Mouse (Mus musculus) ES-E14 (cell line): ENCODE measurements around the gene Cyp17a1.

Experiments used
- CHD2 ChIP-seq: IDR thresholded peaks from 2 replicates; pipeline ENCODE4 v1.6.1; 2014; ENCODE audit warnings: mild to moderate bottlenecking, low read depth, low read length, inconsistent platforms
- MAFK ChIP-seq: IDR thresholded peaks from 2 replicates; pipeline ENCODE4 v1.6.1; 2014; ENCODE audit warnings: mild to moderate bottlenecking, low read depth, low read length, inconsistent platforms; ENCODE audit not compliant: insufficient read depth
- ZNF384 ChIP-seq: IDR thresholded peaks from 2 replicates; pipeline ENCODE4 v1.6.1; 2012; ENCODE audit warnings: low read depth, low read length, inconsistent platforms

- TF ChIP-seq ZNF384 (no peak), MAFK (no peak), CHD2 (no peak)
Measured at GRCm38 (mm10) chr19:46639496-46639895, 33.5 kb downstream of the Cyp17a1 start.
